Mouse (Mus musculus) retina, adult 2 months (tissue): ENCODE data around the gene Zfp771.

ENCODE experiments used
- DNase-seq: peaks from one replicate; pipeline ENCODE4 v3.0.0-alpha.2; 2012; ENCODE audit warnings: low read depth, low spot score

Gene Zfp771

GRCm38 (mm10) chr7:127253821-127254769 lies 10.0 kb downstream of the Zfp771 start:
- DNase-seq = peak; percentile 96

- DNase-seq = no peak
These were observed 10.9 kb downstream of the Zfp771 start for GRCm38 (mm10) chr7:127255008-127255407.

GRCm38 (mm10) chr7:127255965-127256364 lies 11.9 kb downstream of the Zfp771 start:
- DNase-seq = no peak

- DNase-seq = no peak
These were observed 12.4 kb downstream of the Zfp771 start for GRCm38 (mm10) chr7:127256518-127256917.

- no peak for DNase-seq
These were observed 15.3 kb downstream of the Zfp771 start for GRCm38 (mm10) chr7:127259186-127259905.

GRCm38 (mm10) chr7:127260309-127261111 lies 16.4 kb downstream of the Zfp771 start, which contains the start of gene Dctpp1:
Gene Dctpp1 (minus strand): TSS chr7:127260709.
- DNase-seq = peak; percentile 94

GRCm38 (mm10) chr7:127262218-127262961 lies 18.3 kb downstream of the Zfp771 start:
- DNase-seq = no peak

GRCm38 (mm10) chr7:127263526-127263925 lies 19.5 kb downstream of the Zfp771 start:
- no peak for DNase-seq

GRCm38 (mm10) chr7:127270256-127270655 lies 26.2 kb downstream of the Zfp771 start:
- DNase-seq = no peak

GRCm38 (mm10) chr7:127270666-127271065 lies 26.6 kb downstream of the Zfp771 start:
- DNase-seq = no peak

- no peak for DNase-seq
These were observed 27.0 kb downstream of the Zfp771 start for GRCm38 (mm10) chr7:127271093-127271492.

GRCm38 (mm10) chr7:127272566-127272965 lies 28.5 kb downstream of the Zfp771 start:
- DNase-seq = no peak

- DNase-seq = no peak
These were observed 29.2 kb downstream of the Zfp771 start for GRCm38 (mm10) chr7:127273118-127273923.

- DNase-seq = peak; percentile 93
These were observed 30.1 kb downstream of the Zfp771 start, which contains the start of gene Sephs2 for GRCm38 (mm10) chr7:127273925-127274789. Gene Sephs2 (minus strand): TSS chr7:127274055.

GRCm38 (mm10) chr7:127276519-127276961 lies 32.5 kb downstream of the Zfp771 start:
- DNase-seq = no peak

- DNase-seq = no peak
These were observed 34.2 kb downstream of the Zfp771 start for GRCm38 (mm10) chr7:127278311-127278710.

- DNase-seq = no peak
These were observed 36.0 kb downstream of the Zfp771 start for GRCm38 (mm10) chr7:127280092-127280491.

GRCm38 (mm10) chr7:127281114-127281513 lies 37.0 kb downstream of the Zfp771 start:
- DNase-seq = no peak

GRCm38 (mm10) chr7:127282190-127282589 lies 38.1 kb downstream of the Zfp771 start:
- DNase-seq = no peak
